ENCODE assay signal across 25 mouse cellular contexts in the genomic region with DNA sequence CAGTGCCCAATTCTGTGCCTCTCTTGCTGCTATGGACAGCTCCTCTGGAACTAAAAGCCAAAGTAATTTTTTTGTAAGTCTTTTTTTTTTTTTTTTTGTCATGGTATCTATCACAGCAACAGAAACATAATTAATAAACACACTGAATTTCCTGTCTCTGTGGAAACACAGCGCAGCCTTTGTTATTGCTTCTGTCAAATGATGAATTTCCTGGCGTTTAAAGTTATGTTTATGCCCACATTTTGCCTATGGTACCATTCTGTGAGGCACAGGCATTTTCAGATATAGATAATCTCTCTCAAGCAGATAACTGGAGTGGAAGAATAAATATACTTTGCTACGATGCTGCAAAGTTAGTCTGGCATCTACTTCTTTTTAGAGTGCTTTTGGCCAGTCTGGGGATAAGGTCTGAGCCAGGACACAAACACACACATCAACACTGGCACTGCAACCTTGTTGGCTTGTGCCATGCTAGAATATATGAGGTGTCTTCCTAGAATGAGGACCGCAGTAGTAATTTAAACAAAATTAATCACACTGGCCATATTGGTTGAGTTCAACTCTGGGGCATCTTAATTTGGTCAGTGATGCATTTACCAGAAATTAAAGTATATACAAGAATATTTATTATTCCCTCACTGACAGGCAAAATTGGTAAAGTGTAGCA.
DNase-seq lines count a peak whose midpoint lies in the region; ATAC-seq lines count a peak whose summit lies in the region.
"Had no signal": no experiment of that assay in that cellular context is flagged by ENCODE, and none has a peak within 500 bp of the region (broad histone marks: within the 10 kb centered on the region; RNA-seq: fewer than 3 reads in every experiment).

No protein-coding gene starts in this region.

- no peak for ATAC-seq in kidney, embryonic 15.5 days (replicated peaks; ENCODE audit: low FRiP score)
- no peak for ATAC-seq in lung, embryonic 15.5 days (ENCODE audit: borderline replicate concordance, extremely low read depth, low FRiP score, low TSS enrichment)
- no peak for ATAC-seq in frontal cortex, adult (ENCODE audit: low TSS enrichment)
- ATAC-seq: forebrain, embryonic 13.5 days; forebrain, embryonic 16.5 days; Patski had no signal

- DNase-seq in kidney, postnatal 36 days = no peak
- DNase-seq in lung, adult 18-20 months = no peak
- DNase-seq in lung, postnatal 10 days = peak; percentile 16
- no peak for DNase-seq in frontal cortex, postnatal 10 days (ENCODE audit: low spot score in 2 of 2)
- DNase-seq: adrenal gland, postnatal 10 days; adrenal gland, postnatal 36 days; B cell, adult 2 months; cerebellum, adult 18-20 months; cerebellum, adult 9-10 months; cerebellum, postnatal 14 days; gastrocnemius, postnatal 25 days; heart, adult 18-20 months had no signal

- H3K27me3 ChIP-seq in kidney, embryonic 15.5 days = no peaks in the 10 kb centered on the region
- no peaks in the 10 kb centered on the region for H3K27me3 ChIP-seq in lung, embryonic 15.5 days
- H3K27me3 ChIP-seq: CH12.LX; forebrain, embryonic 13.5 days; heart, embryonic 13.5 days; hindbrain, embryonic 12.5 days; hindbrain, embryonic 15.5 days; Patski had no signal

- 0 out of 2 replicates have a peak overlapping the region, but pooled peaks have one; percentile 27 for H3K27ac ChIP-seq in kidney, embryonic 15.5 days
- H3K27ac ChIP-seq in lung, embryonic 15.5 days = peak overlapping the region; percentile 22; the same call in 1 of the 2 replicates
- H3K27ac ChIP-seq: forebrain, embryonic 10.5 days; forebrain, embryonic 13.5 days; heart, embryonic 10.5 days; heart, embryonic 13.5 days; hindbrain, embryonic 12.5 days; hindbrain, embryonic 15.5 days had no signal

- no peaks in the 10 kb centered on the region for H3K9me3 ChIP-seq in kidney, embryonic 15.5 days (replicated peaks)
- no peaks in the 10 kb centered on the region for H3K9me3 ChIP-seq in lung, embryonic 15.5 days
- H3K9me3 ChIP-seq: forebrain, embryonic 10.5 days; forebrain, embryonic 13.5 days; heart, embryonic 10.5 days; heart, embryonic 13.5 days; hindbrain, embryonic 12.5 days; hindbrain, embryonic 15.5 days had no signal

- H3K4me3 ChIP-seq in kidney, embryonic 15.5 days (replicated peaks) = no peak overlapping the region
- no peak overlapping the region for H3K4me3 ChIP-seq in lung, embryonic 15.5 days
- H3K4me3 ChIP-seq: forebrain, embryonic 10.5 days; forebrain, embryonic 13.5 days; heart, embryonic 10.5 days; heart, embryonic 13.5 days; hindbrain, embryonic 12.5 days; hindbrain, embryonic 15.5 days had no signal

- H3K9ac ChIP-seq in kidney, embryonic 15.5 days = no peak overlapping the region
- no peak overlapping the region for H3K9ac ChIP-seq in lung, embryonic 15.5 days
- H3K9ac ChIP-seq: forebrain, embryonic 13.5 days; heart, embryonic 13.5 days; hindbrain, embryonic 12.5 days; hindbrain, embryonic 15.5 days had no signal

- no peak overlapping the region for H3K4me2 ChIP-seq in kidney, embryonic 15.5 days
- no peak overlapping the region for H3K4me2 ChIP-seq in lung, embryonic 15.5 days
- H3K4me2 ChIP-seq: forebrain, embryonic 13.5 days; heart, embryonic 13.5 days; hindbrain, embryonic 12.5 days; hindbrain, embryonic 15.5 days had no signal

- WGBS in kidney, embryonic 15.5 days = 69% methylated on average over 4 of the region's 4 CpGs
- WGBS in lung, embryonic 15.5 days = 20% methylated on average over 4 of the region's 4 CpGs

- no peaks in the 10 kb centered on the region for H3K36me3 ChIP-seq in kidney, embryonic 15.5 days
- no peaks in the 10 kb centered on the region for H3K36me3 ChIP-seq in lung, embryonic 15.5 days
- H3K36me3 ChIP-seq: forebrain, embryonic 10.5 days; G1E; heart, embryonic 10.5 days; heart, embryonic 13.5 days; hindbrain, embryonic 12.5 days; hindbrain, embryonic 15.5 days had no signal

- no peaks in the 10 kb centered on the region for H3K4me1 ChIP-seq in kidney, embryonic 15.5 days
- H3K4me1 ChIP-seq in lung, embryonic 15.5 days = no peaks in the 10 kb centered on the region
- H3K4me1 ChIP-seq: forebrain, embryonic 10.5 days; forebrain, embryonic 13.5 days; heart, embryonic 10.5 days; heart, embryonic 13.5 days; hindbrain, embryonic 12.5 days; hindbrain, embryonic 15.5 days had no signal
